Mouse (Mus musculus) frontal cortex, adult (tissue): ENCODE data around the gene Tmem220.
A peak's percentile ranks its signal among the peaks of the same experiment; 100 is the strongest.

ENCODE experiments used
- ATAC-seq: cut with Nextera tagmentation; 2 replicates; pipeline ENCODE4 v1.9.2; 2017; ENCODE audit warnings: mild to moderate bottlenecking, moderate library complexity, mixed read lengths; ENCODE audit not compliant: low TSS enrichment

Gene Tmem220

DNA sequence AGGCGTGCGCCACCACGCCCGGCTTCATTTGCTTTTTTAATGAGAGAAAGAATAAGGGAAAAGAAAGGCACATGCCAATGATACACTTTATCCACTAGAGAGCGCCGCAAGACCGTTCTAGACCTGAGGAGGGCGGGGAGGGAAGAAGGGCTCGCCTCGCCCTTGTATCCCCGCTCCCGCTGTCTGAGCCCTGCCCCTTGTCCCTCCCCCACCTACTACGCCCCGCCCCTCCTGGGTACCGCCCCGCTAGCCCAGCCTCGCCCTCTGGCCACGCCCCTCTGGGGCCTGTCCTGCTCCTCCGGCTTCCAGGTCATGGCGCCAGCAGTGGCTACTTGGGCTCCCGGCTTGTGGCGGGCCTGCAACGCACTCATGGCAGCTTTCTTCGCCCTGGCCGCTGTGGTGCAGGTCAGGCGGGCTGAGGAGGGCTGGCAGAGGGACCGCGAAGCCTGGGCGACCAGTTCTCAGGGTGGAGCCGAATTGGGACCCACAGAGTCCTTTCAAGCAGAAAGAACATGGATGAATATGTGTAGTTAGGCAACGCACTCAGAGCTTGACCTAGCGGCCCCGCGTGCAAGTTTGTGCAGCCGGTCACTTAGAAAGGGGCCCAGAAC, at the start of gene Tmem220:
Tmem220 (plus strand) TSS at position 288 of the 611 bp plus-strand sequence.
- ATAC-seq: peak; percentile 92

DNA sequence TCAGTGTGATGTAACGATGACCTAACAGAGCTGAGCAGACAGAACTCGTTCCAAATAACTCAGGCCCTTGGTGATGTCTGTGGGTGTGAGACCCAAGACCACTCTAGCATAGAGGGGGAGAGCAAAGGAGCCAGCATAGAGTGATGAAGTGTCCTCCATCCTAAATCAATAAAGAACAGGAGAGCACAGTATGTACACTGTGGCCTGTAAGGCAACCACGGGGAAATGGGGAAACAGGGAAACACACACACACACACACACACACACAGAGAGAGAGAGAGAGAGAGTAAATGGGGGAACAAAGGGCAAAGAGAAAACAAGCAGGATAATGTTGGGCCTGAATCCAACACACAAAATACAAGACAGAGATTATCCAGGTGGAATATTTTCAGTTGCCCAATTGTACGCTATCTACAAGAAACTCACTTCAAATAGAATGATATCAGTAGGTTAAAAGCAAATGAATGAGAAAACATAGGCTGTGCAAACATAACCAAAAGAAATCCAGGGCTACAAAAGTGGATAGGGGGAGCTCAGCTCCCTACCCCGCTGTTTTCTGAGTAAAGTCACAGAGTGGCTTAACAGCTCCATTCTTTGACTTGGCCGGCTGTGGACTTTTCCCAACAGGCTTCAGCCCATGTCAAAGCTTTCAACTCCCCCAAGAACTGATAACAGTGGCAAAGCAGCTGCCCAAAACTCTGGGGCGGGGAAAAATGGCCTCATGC, 49.2 kb upstream of the Tmem220 start:
- no peak for ATAC-seq

DNA sequence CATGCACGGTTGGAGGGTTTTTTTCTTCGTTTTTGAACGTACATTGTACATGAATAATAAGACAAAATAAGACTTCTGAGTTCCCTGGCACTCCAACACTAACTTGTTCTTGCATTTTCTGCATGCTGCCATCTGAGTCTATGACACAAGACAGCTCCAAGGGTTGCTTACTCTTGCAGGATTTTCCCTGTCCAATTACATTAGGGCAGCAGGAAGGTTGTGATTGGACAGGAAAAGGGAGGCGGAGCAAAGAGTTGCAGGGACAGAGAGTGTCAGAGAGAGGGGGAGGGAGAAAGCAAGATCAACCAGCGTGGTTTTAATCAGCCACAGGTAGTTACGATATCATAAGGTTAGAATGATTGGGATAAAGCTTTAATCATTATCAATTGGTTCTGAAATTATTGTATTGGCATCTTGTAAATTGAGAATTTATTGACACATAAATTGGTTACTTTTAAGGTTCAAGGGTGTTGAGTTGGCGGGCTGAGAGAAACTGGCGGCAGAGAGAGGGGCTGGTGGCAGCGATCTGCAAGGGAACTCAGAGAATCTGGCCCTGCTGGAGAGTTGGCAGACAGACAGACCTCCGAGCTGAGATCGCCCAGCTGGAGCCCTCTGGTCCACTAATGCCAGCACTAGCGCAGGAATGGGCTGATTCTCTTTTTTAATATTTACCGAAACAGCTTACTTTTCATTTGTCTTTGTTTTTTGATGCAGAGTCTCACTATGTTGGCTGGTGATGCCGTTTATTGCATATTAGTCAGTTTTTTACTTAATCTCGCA, 43.4 kb upstream of the Tmem220 start:
- no peak for ATAC-seq

DNA sequence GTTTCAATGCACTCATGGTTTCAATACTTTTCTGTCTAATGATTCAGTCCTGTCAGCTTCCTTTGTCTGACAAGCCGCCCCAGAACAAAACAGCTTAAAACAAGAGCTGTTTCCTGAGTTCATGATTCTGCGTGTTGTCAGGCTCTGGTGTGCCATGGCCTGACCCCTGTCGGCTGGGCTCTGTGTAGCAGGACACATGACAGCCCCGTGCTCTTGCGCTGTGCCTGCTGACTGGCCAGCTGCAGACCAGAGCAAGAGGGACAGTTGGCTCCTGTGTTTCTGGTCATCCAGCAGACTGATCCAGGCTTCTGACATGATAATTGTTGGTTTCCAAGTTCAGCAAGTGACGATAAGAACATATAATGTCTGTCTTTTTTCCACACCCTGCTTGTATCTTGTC, 42.2 kb upstream of the Tmem220 start:
- ATAC-seq: no peak

DNA sequence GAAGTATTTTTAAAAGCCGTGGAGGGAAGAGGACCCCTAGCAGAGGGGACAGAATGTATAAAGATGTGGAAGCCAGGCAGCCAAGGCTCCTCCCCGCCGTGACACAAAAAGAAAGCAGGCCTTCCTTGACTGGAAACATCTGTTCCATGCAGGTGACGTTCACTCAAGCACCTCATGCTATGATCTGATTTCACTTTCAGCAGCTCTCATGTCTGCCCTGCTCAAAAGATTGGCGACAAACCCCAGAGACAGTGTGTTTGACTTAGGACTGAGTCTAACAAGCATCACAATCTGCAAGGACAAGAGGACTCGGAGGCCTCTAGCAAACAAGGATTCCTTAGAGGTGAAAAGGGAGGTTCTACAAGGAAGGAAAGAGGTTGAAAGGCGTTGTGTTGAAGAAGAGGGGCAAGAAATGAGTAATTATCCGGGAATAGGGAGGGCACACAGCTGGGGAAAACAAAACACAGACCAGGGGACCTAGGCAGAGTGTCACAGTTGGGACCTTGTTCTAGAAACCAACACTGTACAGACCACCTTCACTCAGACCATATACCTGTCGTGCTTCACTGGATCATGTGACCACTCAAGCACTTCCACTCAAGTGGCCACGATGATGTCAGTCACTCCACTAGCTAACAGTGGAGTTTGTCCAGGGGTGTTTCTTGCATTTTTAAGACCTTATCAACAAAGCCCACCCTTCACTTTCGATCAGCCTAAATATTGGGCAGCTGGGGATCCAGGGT, 41.4 kb upstream of the Tmem220 start:
- ATAC-seq: no peak

DNA sequence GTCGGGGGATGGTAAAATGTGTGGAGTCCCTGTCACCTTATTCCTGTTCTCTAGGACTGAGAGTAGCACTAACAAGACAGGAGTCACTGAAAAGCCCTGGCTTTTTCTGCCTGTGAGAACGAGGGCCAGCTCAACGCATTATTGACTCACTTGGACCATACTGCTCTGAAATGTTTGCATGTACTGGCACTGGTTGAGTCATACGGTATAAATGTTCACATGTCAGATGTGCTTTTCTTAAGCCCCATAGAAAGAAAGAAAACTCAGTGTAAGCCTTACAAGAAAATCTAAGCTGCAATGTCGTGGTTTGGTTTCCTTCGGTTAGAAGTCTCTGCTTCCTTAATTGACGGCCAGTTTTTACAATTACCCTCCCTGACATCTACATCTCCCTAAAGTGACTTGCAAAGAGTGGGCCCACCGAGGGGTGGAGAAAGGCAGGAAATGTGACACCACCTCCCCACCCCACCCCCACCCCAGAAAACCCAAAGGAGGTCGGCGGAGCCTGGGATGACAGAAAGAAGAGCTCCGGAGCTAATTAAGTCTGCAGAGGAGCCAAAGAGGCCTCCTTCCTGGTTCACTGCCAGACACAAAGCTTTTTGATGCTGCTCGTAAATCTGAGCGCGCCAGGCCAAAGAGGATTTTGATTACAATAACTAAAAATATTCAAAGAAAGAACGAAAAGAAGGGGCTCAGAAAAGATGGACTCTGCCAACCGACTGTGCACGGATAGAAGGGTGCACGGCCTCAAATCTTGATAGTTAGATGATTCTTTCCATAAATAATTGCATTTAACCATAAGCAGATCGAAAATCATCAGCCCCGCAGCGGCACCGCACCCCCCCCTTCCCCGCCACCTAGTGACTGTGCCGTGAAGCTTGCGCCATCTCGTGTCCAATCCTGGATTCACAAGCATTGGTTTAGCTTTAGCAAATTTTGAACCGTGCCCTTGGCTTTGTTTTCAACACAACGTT, 40.5 kb upstream of the Tmem220 start:
- peak; percentile 85 for ATAC-seq

DNA sequence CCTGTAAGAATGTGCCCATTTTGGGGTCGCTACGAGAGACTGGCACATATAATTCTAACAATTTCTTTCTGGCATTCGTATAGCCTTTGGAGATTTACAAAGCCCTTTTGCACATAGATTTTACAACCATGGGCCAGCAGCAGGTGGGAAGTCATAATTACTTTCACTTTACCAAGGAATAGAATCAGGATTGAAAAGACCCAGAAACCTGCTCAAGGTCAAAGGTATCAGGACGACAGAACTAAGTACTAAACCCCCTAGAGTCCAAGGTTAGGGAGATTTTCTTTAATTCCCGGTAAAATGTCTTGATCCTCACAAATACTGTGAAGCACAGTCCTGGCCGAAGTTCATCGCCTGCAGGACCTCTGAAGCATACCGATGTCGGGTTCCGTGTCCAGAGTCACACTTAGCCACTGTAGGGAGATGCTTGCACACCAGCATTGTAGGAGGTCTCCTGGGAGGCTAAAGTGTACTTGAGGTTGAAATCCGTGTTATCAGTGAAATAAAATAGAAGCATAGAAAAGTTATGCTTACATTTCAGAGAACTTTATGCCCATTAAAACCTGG, 39.7 kb upstream of the Tmem220 start:
- no peak for ATAC-seq

DNA sequence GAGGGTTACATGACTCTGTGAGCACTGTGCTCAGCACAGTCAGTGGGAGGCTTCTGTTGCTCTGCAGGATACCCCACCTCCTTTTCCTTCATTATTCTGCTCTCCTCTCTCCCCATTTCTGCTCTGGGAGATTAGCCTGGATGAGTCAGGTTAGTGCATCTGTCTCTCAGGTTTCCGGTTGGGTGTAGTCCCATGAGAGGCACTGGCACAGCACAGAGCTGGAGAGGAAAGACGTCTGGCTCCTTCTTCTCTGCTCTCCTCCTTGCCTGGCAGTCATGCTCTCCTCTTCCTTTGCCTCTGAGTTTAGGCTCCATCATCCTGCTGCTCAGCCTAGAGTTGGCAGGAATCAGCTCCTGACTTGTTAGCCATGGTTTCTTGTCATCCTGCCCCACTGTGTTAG, 32.8 kb upstream of the Tmem220 start:
- ATAC-seq: peak; percentile 94

DNA sequence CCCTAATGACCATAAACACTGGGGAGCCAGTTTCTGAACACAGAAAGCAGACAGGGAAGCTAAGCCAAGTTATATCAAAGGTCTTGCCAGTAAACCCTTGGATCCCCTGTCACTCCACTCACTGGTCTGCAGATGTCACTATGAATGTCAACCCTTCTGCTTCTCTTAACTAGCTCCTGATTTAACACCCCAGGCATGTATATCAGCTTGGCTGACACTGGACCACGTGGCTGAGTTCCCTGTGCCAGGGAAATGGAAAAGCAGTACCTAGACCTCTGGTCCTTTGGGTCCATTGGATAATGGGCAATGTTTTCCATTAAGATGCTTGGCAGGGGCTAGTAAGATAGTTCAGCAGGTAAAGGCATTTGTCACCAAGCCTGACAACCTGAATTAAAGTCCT, 31.3 kb upstream of the Tmem220 start:
- ATAC-seq: no peak

DNA sequence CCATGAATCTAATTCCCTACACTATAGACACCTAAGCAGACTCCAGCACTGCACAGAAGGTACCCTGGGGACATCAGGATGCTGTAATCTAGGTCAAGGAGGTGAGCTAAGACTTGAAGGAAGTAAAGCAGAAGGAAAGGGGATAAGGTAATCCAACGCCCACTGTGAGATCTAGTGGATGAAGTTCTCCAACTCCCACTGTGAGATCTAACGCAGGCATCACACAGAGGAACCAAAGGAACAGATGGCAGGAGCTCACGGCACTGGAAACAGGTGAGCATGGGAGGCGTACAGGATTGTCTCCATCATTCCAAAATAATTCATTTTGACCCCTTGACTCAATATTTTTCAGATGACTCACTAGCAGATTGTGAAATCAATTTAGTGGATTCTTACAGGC, 28.5 kb upstream of the Tmem220 start:
- ATAC-seq: no peak

DNA sequence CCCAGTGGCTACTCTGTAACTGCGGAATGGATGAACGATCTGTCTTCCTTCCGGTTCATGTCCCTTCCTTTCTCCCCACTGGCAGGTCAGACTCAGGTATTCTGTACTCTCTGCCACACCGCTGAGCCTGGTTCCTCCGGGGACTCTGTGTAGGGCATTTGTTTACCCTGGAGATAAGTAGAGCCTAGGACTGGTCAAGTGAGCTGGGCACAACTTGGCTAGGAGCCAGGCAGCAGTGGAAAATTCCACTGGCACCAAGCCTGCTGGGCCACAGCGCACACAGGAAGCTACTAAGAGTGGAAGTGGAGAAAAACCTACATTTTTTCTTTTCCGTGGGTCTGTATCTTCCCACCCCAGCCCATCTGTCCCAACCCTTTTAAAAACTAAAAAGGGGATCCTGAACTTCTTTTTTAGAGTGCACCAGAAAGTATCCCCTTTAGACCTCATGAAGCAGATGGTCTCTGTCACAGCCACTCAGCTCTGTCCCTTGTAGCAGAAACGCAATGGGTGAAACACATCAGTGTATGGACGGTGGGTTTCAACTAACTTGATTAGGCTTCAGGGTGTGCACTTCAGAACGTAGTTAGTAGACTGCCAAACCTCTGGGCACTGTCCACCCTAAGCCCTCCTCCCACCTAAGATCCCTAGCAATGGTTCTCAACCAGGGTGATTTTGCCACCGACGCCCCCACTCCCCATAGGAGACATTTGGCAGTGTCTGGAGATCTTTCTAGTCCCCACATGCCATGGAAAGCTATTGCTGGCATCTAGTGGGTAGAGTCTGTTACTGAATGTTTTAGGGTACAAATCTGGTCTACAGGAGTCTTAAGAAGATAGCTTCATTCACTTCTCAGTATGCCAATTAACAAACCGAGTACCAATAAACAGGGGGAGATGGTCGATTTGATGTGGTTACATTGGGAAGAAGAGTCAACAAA, 26.2 kb upstream of the Tmem220 start:
- ATAC-seq: peak; percentile 78

DNA sequence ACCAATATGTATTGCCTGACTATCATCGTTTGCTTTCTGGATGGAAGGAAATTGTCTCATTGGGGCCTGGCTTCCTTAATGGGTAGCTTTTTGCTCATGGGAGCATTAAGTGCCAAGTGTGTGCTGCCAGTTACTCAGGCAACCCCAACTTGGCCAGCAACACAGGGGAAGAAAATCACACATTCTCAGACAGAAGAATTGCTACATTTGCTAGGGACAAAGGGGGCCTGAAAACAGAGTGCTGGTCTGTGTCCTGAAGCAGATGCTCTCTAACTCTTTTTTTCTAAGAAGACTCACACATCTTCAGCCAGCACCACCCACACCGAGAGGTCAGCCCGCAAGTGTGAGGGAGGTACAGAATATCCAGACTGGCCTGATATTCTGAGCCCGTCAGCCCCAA, 24.3 kb upstream of the Tmem220 start:
- peak; percentile 16; the same call in 1 of the 2 replicates for ATAC-seq

DNA sequence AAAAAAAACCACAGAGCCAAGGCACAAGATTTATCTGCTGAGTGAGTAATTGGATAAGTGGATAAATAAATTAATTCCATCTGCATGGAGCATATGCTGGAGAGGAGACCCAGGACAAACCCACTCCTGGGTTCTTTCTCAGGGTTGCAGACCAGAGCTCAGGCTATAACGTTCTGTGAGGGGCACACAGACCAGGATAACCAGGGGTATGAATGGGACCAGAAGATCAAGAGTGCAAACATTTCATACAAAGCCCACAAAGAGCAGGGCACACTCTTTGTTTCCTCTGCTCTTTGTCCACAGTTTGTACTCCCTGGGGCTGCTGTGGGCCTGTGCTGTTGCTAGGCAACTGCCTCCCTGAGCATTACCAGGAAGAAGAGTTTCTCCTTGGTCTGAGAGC, 23.2 kb upstream of the Tmem220 start:
- no peak for ATAC-seq

DNA sequence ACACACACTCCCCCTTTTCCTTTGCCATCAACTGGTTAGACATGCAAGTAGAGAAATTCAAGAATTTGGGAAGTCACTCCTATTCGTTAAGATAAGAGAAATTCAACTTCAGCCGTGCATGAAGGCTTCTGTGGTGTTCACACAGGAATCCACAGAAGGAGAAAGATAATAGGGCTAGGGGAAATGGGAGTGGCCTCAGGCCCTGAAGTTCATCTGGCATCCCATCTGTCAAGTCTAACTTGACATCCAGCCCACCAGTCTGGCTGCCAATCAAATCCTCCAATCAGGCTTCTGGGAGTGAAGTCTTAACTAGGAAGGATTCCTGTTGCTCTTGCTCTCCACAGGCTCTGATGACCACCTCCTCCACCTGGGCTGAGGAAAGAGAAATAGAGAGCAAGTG, 22.0 kb upstream of the Tmem220 start:
- no peak for ATAC-seq

DNA sequence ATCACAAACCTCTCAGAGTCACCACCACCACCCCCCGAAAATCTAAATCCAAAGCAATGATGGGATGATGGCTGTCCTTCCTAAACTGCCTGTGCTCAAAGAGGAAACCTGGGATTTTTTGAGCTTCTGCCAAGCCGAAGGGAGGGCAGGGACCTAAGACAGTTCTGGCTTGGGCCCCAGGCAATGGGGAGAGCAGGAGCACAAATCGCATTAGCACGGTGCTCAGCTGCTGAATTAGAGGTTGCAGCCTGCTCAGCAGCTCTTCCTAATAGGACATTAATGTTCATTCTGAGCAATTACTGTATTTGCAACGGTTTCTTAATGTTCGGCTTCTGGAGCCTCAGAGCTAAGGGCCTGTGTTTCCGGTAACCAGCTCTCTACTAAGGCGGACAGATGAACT, 17.0 kb upstream of the Tmem220 start:
- ATAC-seq: no peak

DNA sequence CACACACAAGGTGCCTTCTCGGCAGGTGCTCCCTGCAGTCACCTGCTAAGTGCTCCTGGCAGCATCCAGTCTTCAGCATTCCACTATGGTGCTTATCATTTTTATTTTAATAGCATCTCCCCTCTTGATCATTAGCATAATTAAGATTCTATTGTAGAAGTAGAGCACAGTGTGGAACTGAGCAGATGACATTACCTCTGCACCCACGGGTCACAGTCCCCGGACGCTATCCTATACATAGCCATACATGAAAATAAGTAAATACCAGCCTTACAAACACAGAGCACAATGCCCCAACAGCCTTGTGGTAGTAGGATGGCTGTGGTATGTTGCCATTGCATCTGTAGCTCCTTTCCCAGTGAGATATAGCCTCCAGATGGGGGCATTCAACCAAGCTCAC, 16.4 kb upstream of the Tmem220 start:
- ATAC-seq: no peak

DNA sequence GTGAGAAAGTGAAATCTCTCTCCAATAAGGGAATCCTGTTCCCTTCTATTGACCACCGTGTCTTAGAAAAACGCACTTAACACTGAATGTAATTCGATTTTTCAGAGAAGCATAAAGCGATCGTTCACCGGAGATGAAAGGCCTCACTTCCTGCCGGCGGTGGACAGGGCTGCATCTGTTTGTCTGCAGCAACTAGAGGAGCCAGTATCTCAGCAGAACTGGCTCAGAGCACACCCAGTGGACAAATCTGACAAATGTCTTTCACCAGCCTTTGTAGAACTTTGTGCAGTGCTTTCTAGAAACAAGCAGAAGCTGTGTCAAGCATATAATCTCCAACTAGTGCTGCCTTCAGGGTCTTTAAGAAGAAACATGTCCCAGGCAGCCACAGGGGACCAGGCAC, 14.5 kb upstream of the Tmem220 start:
- ATAC-seq: peak; percentile 97

DNA sequence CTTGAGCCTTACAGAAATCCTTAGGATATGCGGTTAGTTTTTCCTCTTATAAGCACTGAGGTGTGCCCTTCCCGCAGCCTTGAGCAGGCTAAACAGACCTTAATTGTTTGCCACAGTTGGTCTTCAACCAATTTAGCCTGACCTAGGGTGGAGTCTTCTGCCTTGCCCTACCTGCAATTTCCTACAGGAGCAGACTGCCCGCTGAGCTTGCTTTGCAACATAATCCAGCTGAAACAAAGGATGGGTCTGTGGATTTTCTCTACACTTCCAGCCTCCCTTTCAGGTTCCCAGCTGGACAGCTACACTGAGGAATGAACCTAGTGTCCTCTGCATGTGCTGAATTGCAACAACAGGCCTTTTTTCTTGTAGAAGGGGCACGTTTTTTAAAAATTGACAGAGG, 13.3 kb upstream of the Tmem220 start:
- ATAC-seq: no peak

DNA sequence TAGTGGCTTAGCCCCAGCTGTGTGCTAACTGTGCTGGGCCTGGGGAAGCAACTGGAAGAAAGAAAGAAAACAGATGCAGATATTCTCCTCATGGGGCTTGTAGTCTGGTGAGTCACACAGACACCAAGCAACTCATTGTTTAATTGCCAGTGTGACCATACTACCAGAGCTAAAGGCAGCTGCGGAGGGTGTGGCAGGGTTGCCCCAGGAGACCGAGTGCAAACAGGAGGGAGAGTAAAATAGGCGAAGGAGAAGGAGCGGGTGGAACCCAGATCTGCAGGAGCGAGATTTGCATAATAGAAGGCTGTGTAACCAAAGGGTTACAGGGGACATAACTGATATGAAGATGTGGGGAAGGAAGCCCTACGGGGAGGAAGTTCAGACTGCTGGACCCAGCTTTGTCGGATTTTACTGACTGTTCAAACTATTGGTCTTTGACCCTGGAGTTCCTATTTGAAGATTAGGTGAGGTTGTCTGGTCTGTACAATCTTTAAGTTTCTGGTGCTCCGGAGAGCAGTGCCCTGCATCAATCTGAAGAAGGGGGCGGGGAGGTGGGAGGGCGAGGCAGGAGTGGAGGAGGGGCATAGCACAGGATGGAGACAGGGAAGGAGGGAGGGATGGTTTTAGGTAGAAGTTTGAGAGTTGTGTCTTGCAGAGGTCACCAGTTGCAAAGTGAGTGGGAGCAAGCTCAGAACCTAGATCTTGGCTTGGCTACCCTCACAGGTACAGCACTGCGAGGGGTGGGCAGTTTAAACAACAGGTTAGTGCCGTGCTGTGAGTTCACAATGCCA, 7.0 kb upstream of the Tmem220 start:
- no peak for ATAC-seq
